Mouse (Mus musculus): ENCODE measurements at regions not wholly inside any gene's neighbourhood (a gene's known extent, or its start where the extent isn't known, plus 50 kb on each side); places are given as distances from the start of the nearest gene placed in this dataset.

- 86% methylated on average over 3 of the region's 3 CpGs for WGBS
- intact Hi-C loops (cut with DNase I), result no loop called here
Measured at GRCm38 (mm10) chr1:89296691-89297090, 157.9 kb upstream of the Agap1 start.

DNA sequence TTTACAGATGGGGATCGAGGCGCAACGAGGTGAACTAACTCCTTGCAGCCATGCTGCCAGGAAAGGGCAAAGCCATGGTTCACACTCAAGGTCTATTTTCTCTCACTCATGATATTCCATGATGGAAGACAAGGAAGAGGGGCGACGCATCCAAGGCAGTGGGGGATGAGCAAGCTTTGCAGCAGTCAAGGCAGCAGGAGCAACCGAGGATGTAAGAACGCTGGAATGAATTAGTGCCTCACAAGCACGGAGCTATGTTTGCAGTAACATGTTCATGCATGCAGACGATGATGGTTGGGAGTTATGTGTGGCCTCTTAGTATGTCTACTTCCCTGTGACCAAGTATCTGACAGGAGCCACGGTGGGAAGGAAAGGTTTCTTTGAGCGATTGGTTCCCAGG, 156.8 kb upstream of the Agap1 start:
- no peak for TF ChIP-seq POLR2A (IDR thresholded peaks at IDR 0.05; ENCODE audit: insufficient read depth, low read depth, low read length)
- no peak for TF ChIP-seq CTCF (IDR thresholded peaks at IDR 0.05)
- no peak for TF ChIP-seq EP300 (IDR thresholded peaks at IDR 0.05; ENCODE audit: insufficient read depth, low read depth, low read length)
- Histone ChIP-seq H3K79me2 (replicated peaks; ENCODE audit: control insufficient read depth, insufficient read depth, low read length) (no peaks in the 10 kb centered on the region), H3K4me1 (ENCODE audit: control insufficient read depth, insufficient read depth, low read length) (peaks cover 1% of the 10 kb centered on the region; the same call in 1 of the 2 replicates), H3K27ac (no peak overlapping the region), H3K36me3 (ENCODE audit: control insufficient read depth, insufficient read depth, low read length) (no peaks in the 10 kb centered on the region), H3K9ac (ENCODE audit: low read depth, low read length) (no peak overlapping the region), H3K27me3 (ENCODE audit: control insufficient read depth, insufficient read depth, low read length) (no peaks in the 10 kb centered on the region), H3K4me3 (no peak overlapping the region)
- WGBS, result 85% methylated on average over 11 of the region's 11 CpGs
- no peak for DNase-seq
- intact Hi-C loops (cut with DNase I), result no loop called here

More at GRCm38 (mm10) chr1:89296691-89297090, 157.9 kb upstream of the Agap1 start:
- no peak overlapping the region for H3K4me3 ChIP-seq
- H3K27ac ChIP-seq, result no peak overlapping the region
- H3K27me3 ChIP-seq (ENCODE audit: control insufficient read depth, insufficient read depth, low read length), result no peaks in the 10 kb centered on the region
- TF ChIP-seq EP300 (IDR thresholded peaks at IDR 0.05; ENCODE audit: insufficient read depth, low read depth, low read length), result no peak
- H3K4me1 ChIP-seq (ENCODE audit: control insufficient read depth, insufficient read depth, low read length), result no peaks in the 10 kb centered on the region
- no peak overlapping the region for H3K9ac ChIP-seq (ENCODE audit: low read depth, low read length)
- no peak for DNase-seq
- no peaks in the 10 kb centered on the region for H3K36me3 ChIP-seq (ENCODE audit: control insufficient read depth, insufficient read depth, low read length)
- no peaks in the 10 kb centered on the region for H3K79me2 ChIP-seq (replicated peaks; ENCODE audit: control insufficient read depth, insufficient read depth, low read length)

GRCm38 (mm10) chr1:89301151-89301550, 153.5 kb upstream of the Agap1 start:
- Histone ChIP-seq H3K4me3 (no peak overlapping the region), H3K27ac (no peak overlapping the region), H3K79me2 (replicated peaks; ENCODE audit: control insufficient read depth, insufficient read depth, low read length) (no peaks in the 10 kb centered on the region), H3K9ac (ENCODE audit: low read depth, low read length) (no peak overlapping the region), H3K27me3 (ENCODE audit: control insufficient read depth, insufficient read depth, low read length) (no peaks in the 10 kb centered on the region), H3K4me1 (ENCODE audit: control insufficient read depth, insufficient read depth, low read length) (peaks cover 1% of the 10 kb centered on the region; the same call in 1 of the 2 replicates), H3K36me3 (ENCODE audit: control insufficient read depth, insufficient read depth, low read length) (no peaks in the 10 kb centered on the region)
- intact Hi-C loops (cut with DNase I), result no loop called here
- 93% methylated on average over 6 of the region's 6 CpGs for WGBS
- no peak for DNase-seq
- TF ChIP-seq CTCF (IDR thresholded peaks at IDR 0.05) (no peak), EP300 (IDR thresholded peaks at IDR 0.05; ENCODE audit: insufficient read depth, low read depth, low read length) (no peak), POLR2A (IDR thresholded peaks at IDR 0.05; ENCODE audit: insufficient read depth, low read depth, low read length) (no peak)

DNA sequence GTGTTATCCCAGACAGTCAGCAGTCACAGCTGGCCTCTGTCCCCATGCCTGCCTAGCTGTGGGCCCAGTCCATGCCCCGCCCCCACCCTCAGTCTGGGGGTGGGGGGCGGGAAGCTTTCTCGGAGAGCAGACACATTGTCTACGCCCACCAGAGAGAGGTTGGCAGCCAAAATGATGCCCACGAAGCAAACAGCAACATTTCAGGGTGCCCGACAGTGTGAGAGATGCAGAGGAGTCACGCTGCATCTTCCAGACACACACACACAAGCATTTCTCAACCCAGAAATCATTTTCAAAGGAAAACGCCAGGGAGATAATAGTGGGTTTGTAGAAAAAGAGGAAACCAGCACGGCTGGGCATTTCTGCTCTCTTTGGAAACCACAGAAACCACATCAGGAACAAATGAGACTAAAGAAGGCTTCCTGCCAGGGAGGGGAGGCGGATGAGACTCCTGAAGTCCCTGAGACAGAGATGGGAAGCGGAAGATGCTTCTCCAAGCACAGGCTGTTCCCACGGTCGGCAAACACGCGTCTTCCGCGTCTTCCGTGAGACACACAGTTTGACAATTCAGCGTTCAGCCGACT, 152.1 kb upstream of the Agap1 start:
- Histone ChIP-seq H3K79me2 (replicated peaks; ENCODE audit: control insufficient read depth, insufficient read depth, low read length) (no peaks in the 10 kb centered on the region), H3K4me1 (ENCODE audit: control insufficient read depth, insufficient read depth, low read length) (peaks cover 1% of the 10 kb centered on the region; the same call in 1 of the 2 replicates), H3K4me3 (no peak overlapping the region), H3K27me3 (ENCODE audit: control insufficient read depth, insufficient read depth, low read length) (no peaks in the 10 kb centered on the region), H3K9ac (ENCODE audit: low read depth, low read length) (no peak overlapping the region), H3K27ac (no peak overlapping the region), H3K36me3 (ENCODE audit: control insufficient read depth, insufficient read depth, low read length) (no peaks in the 10 kb centered on the region)
- intact Hi-C loops (cut with DNase I), result no loop called here
- DNase-seq, result peak; percentile 19 to 24
- 60% methylated on average over 20 of the region's 20 CpGs for WGBS
- TF ChIP-seq POLR2A (IDR thresholded peaks at IDR 0.05; ENCODE audit: insufficient read depth, low read depth, low read length) (no peak), CTCF (IDR thresholded peaks at IDR 0.05) (no peak), EP300 (IDR thresholded peaks at IDR 0.05; ENCODE audit: insufficient read depth, low read depth, low read length) (no peak)

DNA sequence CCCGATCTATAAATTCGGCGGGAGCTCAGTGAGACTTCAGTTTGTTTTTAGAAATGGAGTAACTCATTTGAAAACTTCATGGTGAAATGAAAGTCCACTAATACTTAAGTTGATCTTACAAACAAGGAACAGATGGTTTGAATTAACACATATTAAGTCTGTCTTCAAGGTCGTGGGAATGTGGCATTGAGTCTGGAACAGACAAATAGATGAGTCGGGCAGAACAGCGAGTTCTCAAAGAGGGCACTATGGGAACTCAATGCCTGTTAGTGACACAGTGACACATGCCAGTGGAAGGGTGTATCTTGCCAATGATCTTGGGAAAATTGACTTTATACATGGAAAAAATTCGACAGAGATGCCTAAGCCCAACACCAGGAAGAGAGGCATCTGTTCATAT, 149.4 kb upstream of the Agap1 start:
- 62% methylated on average over 7 of the region's 7 CpGs for WGBS
- intact Hi-C loops (cut with DNase I), result no loop called here
- H3K27me3 ChIP-seq (ENCODE audit: control insufficient read depth, insufficient read depth, low read length), result no peaks in the 10 kb centered on the region

GRCm38 (mm10) chr1:89308788-89309187, 145.8 kb upstream of the Agap1 start:
- DNase-seq, result peak; percentile 62 to 64
- Histone ChIP-seq H3K27ac (0 out of 2 replicates have a peak overlapping the region, but pooled peaks have one; percentile 5), H3K27me3 (ENCODE audit: control insufficient read depth, insufficient read depth, low read length) (no peaks in the 10 kb centered on the region; the same call in 1 of the 2 replicates), H3K4me3 (peak overlapping the region; percentile 10; the same call in 1 of the 2 replicates), H3K9ac (ENCODE audit: low read depth, low read length) (0 out of 2 replicates have a peak overlapping the region, but pooled peaks have one; percentile 30), H3K4me1 (ENCODE audit: control insufficient read depth, insufficient read depth, low read length) (no peaks in the 10 kb centered on the region), H3K36me3 (ENCODE audit: control insufficient read depth, insufficient read depth, low read length) (no peaks in the 10 kb centered on the region), H3K79me2 (replicated peaks; ENCODE audit: control insufficient read depth, insufficient read depth, low read length) (no peaks in the 10 kb centered on the region)
- intact Hi-C loops (cut with DNase I), result no loop called here
- WGBS, result 29% methylated on average over 13 of the region's 13 CpGs
- TF ChIP-seq EP300 (IDR thresholded peaks at IDR 0.05; ENCODE audit: insufficient read depth, low read depth, low read length) (no peak), CTCF (IDR thresholded peaks at IDR 0.05) (peak; percentile 38)

More for the DNA sequence above, 149.4 kb upstream of the Agap1 start:
- H3K79me2 ChIP-seq (replicated peaks; ENCODE audit: control insufficient read depth, insufficient read depth, low read length), result no peaks in the 10 kb centered on the region
- no peak overlapping the region for H3K4me3 ChIP-seq
- TF ChIP-seq EP300 (IDR thresholded peaks at IDR 0.05; ENCODE audit: insufficient read depth, low read depth, low read length) (no peak), CTCF (IDR thresholded peaks at IDR 0.05) (no peak), POLR2A (IDR thresholded peaks at IDR 0.05; ENCODE audit: insufficient read depth, low read depth, low read length) (no peak)
- DNase-seq, result no peak
- H3K36me3 ChIP-seq (ENCODE audit: control insufficient read depth, insufficient read depth, low read length), result no peaks in the 10 kb centered on the region
- H3K9ac ChIP-seq (ENCODE audit: low read depth, low read length), result no peak overlapping the region
- H3K4me1 ChIP-seq (ENCODE audit: control insufficient read depth, insufficient read depth, low read length), result peaks cover 1% of the 10 kb centered on the region; the same call in 1 of the 2 replicates
- H3K27ac ChIP-seq, result no peak overlapping the region

All from heart, adult 2 months (tissue).